Mouse (Mus musculus): Measurements from ENCODE around the gene Gm20388.

The Gm20388 gene

DNA sequence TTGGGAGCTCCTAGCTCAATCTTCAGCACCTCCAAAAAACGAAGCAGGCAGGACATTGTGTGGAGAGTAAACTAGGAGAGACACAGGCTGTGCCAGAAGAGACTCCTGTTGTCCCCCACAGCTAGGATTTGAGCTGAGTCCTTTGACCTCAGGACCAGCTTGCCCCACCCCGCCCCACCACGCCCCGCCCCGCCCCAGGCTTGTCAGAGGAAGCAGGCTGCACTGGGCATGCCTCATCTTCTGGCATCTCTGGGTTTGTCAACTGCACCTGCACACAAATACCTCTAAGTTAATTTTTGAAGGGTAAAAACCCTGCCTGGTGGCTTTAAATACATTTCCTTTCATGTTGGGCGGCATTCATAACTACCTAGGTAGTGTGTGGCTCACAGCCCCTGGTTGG lies 290.7 kb downstream of the Gm20388 start:
- DNase-seq (ENCODE audit: extremely low spot score) = no peak

DNA sequence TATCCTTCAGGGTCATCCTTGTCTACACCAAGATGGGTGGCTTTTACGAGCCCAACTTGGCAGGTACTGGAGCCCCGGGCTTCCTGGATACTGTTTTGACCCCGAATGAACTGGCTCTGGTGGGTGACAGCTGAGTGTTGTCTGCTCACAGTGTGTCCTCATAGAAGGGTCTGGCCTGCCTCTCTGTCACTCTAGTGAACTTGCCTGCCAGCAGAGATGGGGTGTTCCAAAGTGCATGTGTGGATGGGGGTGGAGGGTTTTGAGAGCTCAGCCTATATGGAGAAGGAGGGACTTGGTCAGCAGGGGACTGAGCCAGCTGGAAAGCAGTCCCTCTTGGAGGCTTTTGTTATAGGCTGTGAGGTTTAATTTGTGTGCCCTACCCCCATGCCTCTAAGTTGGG lies 291.9 kb downstream of the Gm20388 start:
- DNase-seq (ENCODE audit: extremely low spot score) = no peak

DNA sequence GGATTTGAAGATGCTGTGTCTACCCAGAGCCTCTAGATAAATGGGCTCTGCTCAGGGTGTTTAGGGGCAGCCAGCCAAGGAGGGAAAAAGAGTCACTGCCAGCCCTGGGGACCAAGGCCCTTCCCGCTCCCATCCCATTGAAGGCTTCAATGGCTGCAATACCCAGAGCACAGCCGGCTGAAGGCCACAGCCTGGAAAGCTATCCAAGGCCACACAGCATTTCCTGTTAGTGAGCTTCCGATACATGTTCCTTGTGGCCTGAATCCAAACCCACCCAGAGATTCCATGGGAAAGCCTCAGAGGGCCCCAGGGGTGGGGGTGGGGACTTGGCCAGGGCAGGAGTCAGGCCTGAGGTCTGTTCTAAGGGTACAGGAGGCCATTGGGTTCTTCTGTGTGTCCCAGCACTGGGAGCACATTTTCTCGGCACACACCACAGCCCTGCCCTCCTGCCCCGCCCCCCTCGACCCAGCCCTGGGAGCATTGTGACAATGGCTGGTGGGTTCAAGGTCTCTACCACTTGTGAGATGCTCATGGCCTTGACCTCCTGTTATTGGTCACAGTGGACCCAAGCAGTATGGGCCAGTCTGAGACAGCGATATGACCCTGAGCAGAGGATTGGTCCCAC lies 294.2 kb downstream of the Gm20388 start:
- no peak for DNase-seq (ENCODE audit: extremely low spot score)

DNA sequence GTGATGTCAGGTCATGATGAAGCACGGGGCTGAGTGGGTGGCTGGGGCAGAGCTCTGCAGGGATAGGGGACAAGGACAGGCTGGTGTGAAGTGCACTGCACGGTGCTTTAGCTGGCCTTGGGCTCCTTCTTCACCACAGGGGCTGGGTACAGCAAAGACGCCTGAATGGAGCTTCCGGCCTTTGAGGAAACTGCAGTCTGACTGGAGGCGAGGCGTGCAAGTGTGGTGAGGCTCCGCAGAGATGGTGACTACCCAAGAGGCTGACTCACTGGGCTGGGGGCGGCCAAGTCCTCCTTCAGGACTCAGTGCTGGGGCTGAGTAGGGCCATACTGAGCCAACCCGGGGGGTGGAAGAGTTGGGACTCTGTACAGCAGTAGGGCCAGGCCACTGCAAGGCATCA lies 295.3 kb downstream of the Gm20388 start:
- DNase-seq (ENCODE audit: extremely low spot score) = no peak

GRCm38 (mm10) chr8:120207364-120207763 lies 296.7 kb downstream of the Gm20388 start:
- no peak for DNase-seq (ENCODE audit: extremely low spot score)

DNA sequence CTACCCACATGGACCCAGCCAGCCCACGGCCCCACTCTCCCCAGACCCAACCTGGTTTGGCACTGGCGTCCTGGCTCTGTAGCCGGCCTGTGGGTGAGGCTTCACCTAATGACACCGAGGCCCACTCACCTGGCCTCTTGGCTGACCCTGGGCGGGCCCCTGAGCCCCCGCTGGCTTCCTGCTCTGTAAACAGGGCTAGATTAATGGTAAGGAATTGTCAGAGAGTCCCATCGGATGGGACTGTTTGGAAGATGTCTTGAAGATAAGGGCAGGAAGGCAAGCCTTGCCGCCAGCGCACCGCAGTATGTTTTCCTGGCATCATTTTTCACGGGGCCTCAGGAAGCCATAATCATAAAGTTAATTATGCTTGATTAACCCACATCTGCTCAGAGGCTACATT lies 297.5 kb downstream of the Gm20388 start:
- DNase-seq (ENCODE audit: extremely low spot score) = no peak

DNA sequence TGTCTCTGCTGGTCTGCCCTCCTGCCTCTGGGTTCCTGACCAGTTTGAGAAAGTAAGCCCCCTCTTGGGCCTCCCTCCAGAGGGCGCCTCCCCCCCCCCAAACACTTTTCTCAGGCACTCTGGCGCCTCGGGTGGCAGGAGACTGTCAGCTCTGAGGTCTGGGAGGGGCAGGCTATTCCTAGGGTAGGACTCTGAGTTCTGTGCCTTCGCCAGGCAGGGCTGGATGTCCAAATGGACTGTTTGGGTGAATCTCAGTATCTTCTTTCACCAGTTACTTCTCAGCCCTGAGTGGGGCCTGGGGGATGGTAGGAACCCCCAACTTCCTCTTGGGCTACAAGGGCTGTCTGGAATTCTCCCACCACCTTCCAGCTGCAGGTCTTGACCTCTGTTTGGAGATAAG lies 300.7 kb downstream of the Gm20388 start:
- DNase-seq (ENCODE audit: extremely low spot score) = peak; percentile 66

GRCm38 (mm10) chr8:120212596-120212995 lies 302.0 kb downstream of the Gm20388 start:
- DNase-seq (ENCODE audit: extremely low spot score) = no peak

DNA sequence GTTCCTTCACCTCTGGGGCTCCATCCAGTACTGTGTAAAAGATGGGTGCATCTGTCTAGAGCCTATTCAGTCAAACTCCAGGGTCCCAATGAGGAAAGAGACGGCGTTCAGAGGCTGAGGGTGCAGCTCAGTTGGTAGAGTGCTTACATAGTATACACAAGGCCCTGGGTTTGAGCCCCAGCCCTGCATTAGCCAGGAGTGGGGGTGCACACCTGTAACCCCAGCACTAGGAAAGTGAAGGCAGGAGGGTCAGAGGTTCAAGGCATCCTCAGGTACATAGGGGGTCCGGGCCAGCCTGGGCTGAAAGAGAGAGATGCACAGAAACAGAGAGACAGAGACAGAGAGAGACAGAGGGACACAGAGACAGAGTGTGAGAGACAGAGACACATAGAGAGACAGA lies 302.6 kb downstream of the Gm20388 start:
- no peak for DNase-seq (ENCODE audit: extremely low spot score)

- no peak for DNase-seq (ENCODE audit: extremely low spot score)
Observed at GRCm38 (mm10) chr8:120213939-120214338, 303.3 kb downstream of the Gm20388 start.

- no peak for DNase-seq (ENCODE audit: extremely low spot score)
Observed at GRCm38 (mm10) chr8:120215416-120216141, 304.9 kb downstream of the Gm20388 start.

- DNase-seq (ENCODE audit: extremely low spot score) = peak; percentile 70
Observed at GRCm38 (mm10) chr8:120216855-120217830, 306.5 kb downstream of the Gm20388 start.

- no peak for DNase-seq (ENCODE audit: extremely low spot score)
Observed at GRCm38 (mm10) chr8:120222548-120222947, 311.9 kb downstream of the Gm20388 start.

DNA sequence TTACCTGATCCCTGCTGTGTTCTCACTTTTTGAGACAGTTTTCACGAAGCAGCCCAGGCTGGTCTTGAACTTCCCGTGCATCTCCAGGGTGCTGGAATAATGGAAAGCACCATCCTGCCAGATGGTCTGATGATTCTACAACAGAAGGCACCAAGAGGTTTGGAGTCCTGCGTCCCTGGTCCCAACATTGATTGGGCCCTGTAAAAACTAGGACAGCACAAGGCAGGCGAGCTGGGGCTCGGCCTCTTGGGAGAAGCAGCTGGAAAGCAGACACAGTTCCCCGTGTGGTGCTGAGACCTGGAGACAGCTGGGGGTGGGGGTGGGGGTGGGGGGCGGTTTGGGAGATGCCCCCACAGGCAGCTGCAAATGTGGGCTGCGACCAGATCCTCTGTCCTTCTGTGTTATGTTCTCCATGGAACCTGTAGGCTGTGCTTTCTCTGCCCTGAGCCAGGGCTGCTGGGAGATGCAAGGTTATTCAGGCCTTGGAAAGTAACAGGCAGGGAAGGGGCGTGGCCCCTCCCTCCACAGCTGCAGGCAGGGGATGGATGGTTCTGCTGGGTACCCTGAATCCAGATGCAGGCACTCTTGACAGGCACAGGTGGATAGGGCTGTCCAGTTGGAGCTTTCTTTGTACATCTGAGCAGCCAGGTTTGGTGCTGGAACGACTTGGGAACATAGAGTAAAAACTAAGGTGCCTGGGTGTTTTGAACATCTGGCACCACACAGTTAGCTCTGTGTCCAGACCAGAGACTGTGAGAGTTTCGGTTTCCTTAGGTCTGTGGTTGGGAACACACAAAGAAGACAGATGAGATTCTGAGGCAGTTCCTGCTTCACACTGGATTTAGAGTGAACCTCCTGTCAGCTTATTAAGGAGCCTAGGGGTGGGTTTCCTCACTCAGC lies 314.1 kb downstream of the Gm20388 start:
- DNase-seq (ENCODE audit: extremely low spot score) = no peak

DNA sequence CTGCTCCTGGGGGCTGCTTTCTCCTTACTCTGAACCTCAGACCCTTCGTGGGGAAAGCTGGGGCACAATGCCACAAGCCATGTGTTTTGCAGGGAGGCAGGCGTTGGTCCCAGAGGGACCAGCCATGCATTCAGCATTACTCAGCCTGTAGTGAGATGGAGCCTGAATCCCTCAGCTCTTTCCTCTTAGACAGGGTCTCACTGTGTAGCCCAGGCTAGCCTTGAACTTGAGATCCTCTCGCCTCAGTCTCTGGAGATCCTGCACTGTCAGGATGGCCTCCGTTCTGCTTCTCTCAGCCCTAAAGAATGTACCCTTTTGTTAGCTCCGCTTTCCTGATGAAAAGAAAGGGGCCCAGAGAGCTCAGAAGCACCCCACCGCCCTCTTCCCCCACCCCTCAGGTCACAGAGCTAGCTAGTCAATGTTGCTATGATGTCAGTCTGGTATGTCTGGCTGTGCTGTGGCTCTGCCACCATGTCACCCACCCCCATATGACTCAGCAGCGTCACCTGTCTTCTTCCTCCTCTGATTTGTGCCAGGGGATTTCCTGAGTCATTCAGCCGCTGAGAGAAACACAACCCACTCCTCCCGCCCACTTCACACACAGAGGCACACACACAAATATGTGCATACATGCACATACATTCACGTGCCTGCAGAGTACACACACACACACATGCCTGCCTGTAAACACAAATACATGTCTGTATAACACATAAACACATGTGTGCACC lies 314.9 kb downstream of the Gm20388 start:
- no peak for DNase-seq (ENCODE audit: extremely low spot score)

DNA sequence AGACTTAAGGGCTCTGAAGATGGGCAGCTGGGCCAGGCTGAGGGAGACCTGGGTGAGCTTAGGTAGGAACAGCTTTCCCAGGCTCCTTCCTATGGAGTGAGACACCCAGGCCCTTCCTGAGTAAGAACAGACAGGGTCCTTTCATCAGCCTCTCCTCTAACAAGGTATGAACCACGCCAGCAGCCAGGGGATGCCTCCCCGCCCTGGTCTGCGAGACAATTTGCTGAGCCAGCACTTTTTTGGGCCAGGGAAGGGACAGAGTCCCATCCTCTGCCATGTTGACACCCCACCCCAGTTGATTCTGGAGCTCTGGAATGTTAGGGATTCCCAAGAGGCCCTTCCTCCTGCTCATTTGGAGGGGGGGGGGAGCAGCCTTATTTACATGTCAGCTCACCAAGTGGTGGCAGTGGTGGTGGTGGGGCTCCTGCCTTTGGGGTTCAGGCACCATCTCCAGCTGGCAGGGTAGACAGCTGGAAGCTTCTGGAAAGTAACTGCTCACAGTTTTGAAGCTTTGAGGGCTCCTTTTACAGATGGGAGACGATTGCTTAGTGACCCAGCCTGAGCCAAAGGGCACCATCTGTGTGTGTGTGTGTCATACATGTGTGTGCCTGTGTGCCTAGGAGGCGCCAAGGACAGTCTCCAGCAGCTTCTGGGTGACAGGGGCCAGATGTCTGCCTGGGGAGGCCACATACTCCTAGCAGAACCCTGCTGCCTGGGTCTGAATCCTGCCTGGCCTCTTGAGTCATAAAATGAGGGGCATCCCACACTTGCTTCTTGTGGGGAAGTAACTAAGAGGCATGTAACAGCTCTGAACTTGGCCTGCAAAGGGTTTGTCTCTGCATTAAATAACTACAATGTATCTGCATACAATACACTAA lies 316.3 kb downstream of the Gm20388 start:
- no peak for DNase-seq (ENCODE audit: extremely low spot score)

DNA sequence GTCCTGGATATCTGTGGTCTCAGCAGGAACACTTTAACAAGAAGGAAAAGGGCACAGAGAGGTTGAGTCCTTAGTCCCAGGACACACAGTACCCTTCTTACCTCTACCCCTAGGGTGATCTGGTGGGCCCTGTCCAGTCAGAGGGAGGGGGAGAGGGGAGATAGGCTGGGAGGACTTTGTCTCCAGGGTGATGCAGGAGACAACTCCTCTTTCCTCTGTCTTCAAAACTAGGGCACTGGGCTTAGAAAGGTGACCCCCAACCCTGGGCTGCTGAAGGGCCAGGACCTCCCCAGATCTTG lies 316.9 kb downstream of the Gm20388 start:
- no peak for DNase-seq (ENCODE audit: extremely low spot score)

DNA sequence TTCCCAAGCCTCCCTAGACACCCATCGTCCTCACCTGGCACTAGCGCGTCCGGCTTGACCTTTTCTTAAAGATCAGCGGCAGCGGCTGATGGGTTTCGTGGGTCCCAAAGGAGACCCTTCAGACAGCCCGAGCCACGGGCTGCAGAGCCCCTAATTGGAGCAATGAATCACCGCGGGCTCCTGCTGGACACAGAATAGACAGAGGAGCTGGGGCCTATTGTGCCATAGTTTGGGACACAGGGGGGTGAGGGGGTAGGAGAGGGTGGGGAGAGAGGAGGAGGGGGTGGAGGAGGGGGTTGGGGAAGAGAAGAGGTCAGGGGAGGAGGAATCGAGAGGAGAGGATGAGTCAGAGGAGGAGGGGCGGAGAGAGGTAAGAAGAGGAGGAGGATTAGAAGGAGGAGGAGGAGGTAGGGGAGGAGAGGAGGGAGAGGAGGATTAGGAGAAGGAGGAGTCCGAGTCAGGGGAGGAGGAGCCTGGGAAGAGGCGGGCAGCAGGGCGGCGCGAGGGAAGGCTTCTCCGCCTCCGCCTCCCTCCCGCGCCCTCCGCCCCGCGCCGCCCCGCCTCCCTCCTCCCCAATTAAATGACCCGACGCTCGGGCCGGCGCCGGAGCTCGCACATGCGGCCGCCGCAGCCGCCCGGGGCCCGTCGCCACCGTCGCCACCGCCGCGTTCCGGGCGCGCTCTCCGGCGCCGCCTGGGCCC lies 317.4 kb downstream of the Gm20388 start, which contains the start of gene Gse1:
Gene Gse1 (plus strand): TSS at position 566 of the 701 bp plus-strand sequence.
- peak; percentile 90 for DNase-seq (ENCODE audit: extremely low spot score)

Data from embryo, embryonic 9.5 days (tissue).